Mouse (Mus musculus): ENCODE data around the gene Tmem97.

DNA sequence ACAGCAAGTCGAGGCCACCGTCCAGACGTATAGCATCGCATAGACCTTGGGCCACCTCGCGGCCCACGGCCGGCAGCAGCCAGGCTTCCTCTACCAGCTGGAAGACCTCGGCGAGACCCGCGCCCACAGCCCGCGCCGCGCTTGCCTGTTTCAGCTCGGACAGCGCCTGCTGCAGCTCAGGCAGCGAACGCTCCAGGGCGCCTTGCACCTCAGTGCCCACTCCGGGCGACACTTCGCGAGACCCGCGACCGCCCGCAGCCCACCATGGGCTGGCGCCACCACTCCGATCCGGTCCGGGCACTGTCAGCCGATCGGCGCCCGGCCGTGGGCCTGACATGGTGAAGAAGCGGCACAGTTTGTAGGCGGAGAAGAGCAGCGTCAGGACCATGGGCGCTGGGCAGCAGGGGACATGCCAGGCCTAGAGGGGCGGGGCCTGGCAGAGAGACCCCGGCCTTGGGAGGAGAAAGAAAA lies 53.5 kb downstream of the Tmem97 start:
- TF ChIP-seq CTCF (IDR thresholded peaks at IDR 0.05; ENCODE audit: low read depth) (no peak), EP300 (optimal IDR thresholded peaks at IDR 0.05) (no peak)

All from stomach, postnatal 0 days (tissue).